Mouse (Mus musculus): Measurements from ENCODE around the gene 1700020D05Rik.

The 1700020D05Rik gene

DNA sequence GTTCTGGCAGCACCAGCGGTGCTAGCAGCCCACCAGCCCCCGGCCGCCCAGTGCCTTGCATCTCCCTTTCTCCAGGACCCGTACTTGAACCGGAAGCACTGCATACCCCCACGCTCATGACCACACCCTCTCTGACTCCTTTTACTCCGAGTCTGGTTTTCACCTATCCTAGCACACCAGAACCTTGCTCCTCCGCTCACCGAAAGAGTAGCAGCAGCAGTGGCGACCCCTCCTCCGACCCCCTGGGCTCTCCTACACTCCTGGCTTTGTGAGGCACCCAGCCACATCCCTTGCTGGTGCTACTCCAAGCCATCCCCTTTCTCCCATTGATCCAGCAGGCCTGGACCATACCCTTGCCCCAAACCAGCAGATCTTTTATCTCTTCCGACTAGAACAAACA, 48.5 kb downstream of the 1700020D05Rik start:
- DNase-seq (ENCODE audit: low read depth, low spot score) = no peak
